In the genomic region with DNA sequence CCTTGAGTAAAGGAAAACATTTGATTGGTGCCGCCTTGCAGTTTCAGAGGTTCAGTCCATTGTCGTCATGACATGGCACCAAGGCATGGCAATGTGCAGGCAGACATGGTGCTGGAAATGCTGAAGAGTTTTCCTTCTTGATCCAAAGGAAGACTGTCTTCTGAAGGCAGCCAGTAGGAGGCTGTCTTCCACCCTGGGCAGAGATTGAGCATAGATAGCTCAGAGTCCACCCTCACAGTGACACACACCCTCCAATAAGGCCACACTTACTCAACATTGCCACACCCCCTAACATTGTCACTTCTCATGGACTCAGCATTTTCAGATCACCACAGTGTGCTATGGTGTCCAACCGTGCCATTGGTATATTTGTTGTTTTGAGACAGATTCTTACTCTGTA, we compare ENCODE assay signal across 23 mouse cellular contexts. TPM values are rescaled to one million over a fixed set of nuclear protein-coding genes. Genes with fewer than 3 reads are reported as not detected.
A peak's percentile ranks its signal among the peaks of the same experiment; 100 is the strongest.
DNase-seq lines count a peak whose midpoint lies in the region; ATAC-seq lines count a peak whose summit lies in the region.
"Had no signal": no experiment of that assay in that cellular context is flagged by ENCODE, and none has a peak within 500 bp of the region (broad histone marks: within the 10 kb centered on the region; RNA-seq: fewer than 3 reads in every experiment).

No protein-coding gene starts in this region.

- 0 out of 2 replicates have a peak, but pooled peaks have one; percentile 18 for ATAC-seq in megakaryocyte, adult 5-6 weeks (ENCODE audit: poor library complexity, severe bottlenecking)
- no peak for ATAC-seq in erythroid progenitor cell, adult 5-6 weeks (replicated peaks; ENCODE audit: low FRiP score, poor library complexity, severe bottlenecking)
- ATAC-seq: hindbrain, postnatal 0 days; midbrain, embryonic 13.5 days had no signal

- intact Hi-C loops in left cerebral cortex, postnatal 36 days (cut with DNase I) = no loop called here

- DNase-seq in 3134 (ENCODE audit: extremely low read depth, insufficient read length, low spot score) (peak; percentile 4), 416B (ENCODE audit: low read depth) (peak; percentile 11), R1 (ENCODE audit: low read depth, low spot score) (peak; percentile 80)
- DNase-seq in thymus, postnatal 14 days = no peak
- DNase-seq in cerebellum, postnatal 10 days = no peak
- DNase-seq in left cerebral cortex, postnatal 36 days (ENCODE audit: low spot score in 2 of 2) = no peak
- DNase-seq: adrenal gland, postnatal 10 days; cerebellum, adult 11-12 months; cerebellum, adult 9-11 months; gastrocnemius, postnatal 25 days; heart, adult 11 months; heart, postnatal 36 days; kidney, adult 11 months; kidney, postnatal 36 days; layer of hippocampus, postnatal 36 days; liver; lung, embryonic 14.5 days; right cerebral cortex, adult 18-20 months; thymus, adult 2 months had no signal

RNA-seq across cellular contexts. Expression of a gene that starts 54.5 kb away (rescaled TPM):
- total RNA-seq in megakaryocyte, adult 5-6 weeks (2015) = 1.8 and 2.9 TPM in 2 replicates
- 1.5 and 3.6 TPM in 2 replicates for total RNA-seq in megakaryocyte, adult 5-6 weeks (2017)
- 2.1 TPM in 1 of 2 replicates, not detected in the other for total RNA-seq in erythroid progenitor cell, adult 5-6 weeks (2015; ENCODE audit: low replicate concordance)
- total RNA-seq in erythroid progenitor cell, adult 5-6 weeks (2017; ENCODE audit: low replicate concordance) = 5.1 TPM in 1 of 2 replicates, not detected in the other
- 1 to 10 TPM; 4.5 to 5.0 TPM for total RNA-seq in left cerebral cortex, postnatal 36 days (2021)

Comparison
In these comparisons a context has a peak if more than half of its experiments do, and no peak if none do; other contexts are left out.
1. DNase-seq: peak in 3134 (single experiment), 416B (single experiment) and R1 (single experiment); none in thymus, postnatal 14 days (single experiment), cerebellum, postnatal 10 days (0 of 2) and left cerebral cortex, postnatal 36 days (0 of 2).